Mouse (Mus musculus): ENCODE data around the gene Pdia6.

Gene Pdia6

GRCm38 (mm10) chr12:17264826-17265225 lies 1.5 kb upstream of the Pdia6 start:
- DNase-seq (ENCODE audit: low read depth): no peak

- DNase-seq (ENCODE audit: low read depth): no peak
Observed at GRCm38 (mm10) chr12:17266673-17266990, 287 bp downstream of the Pdia6 start.

- no peak for DNase-seq (ENCODE audit: low read depth)
Observed at GRCm38 (mm10) chr12:17267316-17267715, 971 bp downstream of the Pdia6 start.

- peak; percentile 51 for DNase-seq (ENCODE audit: low read depth)
Observed at GRCm38 (mm10) chr12:17271272-17271671, 4.9 kb downstream of the Pdia6 start.

- no peak for DNase-seq (ENCODE audit: low read depth)
Observed at GRCm38 (mm10) chr12:17273841-17274240, 7.5 kb downstream of the Pdia6 start.

GRCm38 (mm10) chr12:17288496-17288895 lies 22.2 kb downstream of the Pdia6 start:
- DNase-seq (ENCODE audit: low read depth): no peak

- no peak for DNase-seq (ENCODE audit: low read depth)
Observed at GRCm38 (mm10) chr12:17289060-17289459, 22.7 kb downstream of the Pdia6 start.

GRCm38 (mm10) chr12:17289913-17290312 lies 23.6 kb downstream of the Pdia6 start:
- DNase-seq (ENCODE audit: low read depth): no peak

GRCm38 (mm10) chr12:17290569-17290968 lies 24.2 kb downstream of the Pdia6 start:
- DNase-seq (ENCODE audit: low read depth): no peak

GRCm38 (mm10) chr12:17296899-17297298 lies 30.6 kb downstream of the Pdia6 start:
- DNase-seq (ENCODE audit: low read depth): no peak

- no peak for DNase-seq (ENCODE audit: low read depth)
Observed at GRCm38 (mm10) chr12:17299902-17300301, 33.6 kb downstream of the Pdia6 start.

GRCm38 (mm10) chr12:17305445-17305844 lies 39.1 kb downstream of the Pdia6 start:
- no peak for DNase-seq (ENCODE audit: low read depth)

- DNase-seq (ENCODE audit: low read depth): no peak
Observed at GRCm38 (mm10) chr12:17308246-17308645, 41.9 kb downstream of the Pdia6 start.

- DNase-seq (ENCODE audit: low read depth): no peak
Observed at GRCm38 (mm10) chr12:17310852-17311839, 44.8 kb downstream of the Pdia6 start.

GRCm38 (mm10) chr12:17316096-17316495 lies 49.8 kb downstream of the Pdia6 start:
- no peak for DNase-seq (ENCODE audit: low read depth)

GRCm38 (mm10) chr12:17317970-17318369 lies 51.6 kb downstream of the Pdia6 start:
- no peak for DNase-seq (ENCODE audit: low read depth)

- no peak for DNase-seq (ENCODE audit: low read depth)
Observed at GRCm38 (mm10) chr12:17318453-17318852, 52.1 kb downstream of the Pdia6 start.

- no peak for DNase-seq (ENCODE audit: low read depth)
Observed at GRCm38 (mm10) chr12:17324549-17325470, 58.5 kb downstream of the Pdia6 start.

GRCm38 (mm10) chr12:17329259-17329658 lies 62.9 kb downstream of the Pdia6 start, which contains the start of gene Atp6v1c2:
Gene Atp6v1c2 (minus strand): TSS chr12:17329359.
- DNase-seq (ENCODE audit: low read depth): no peak

GRCm38 (mm10) chr12:17333459-17333858 lies 67.1 kb downstream of the Pdia6 start:
- DNase-seq (ENCODE audit: low read depth): no peak
